Mouse (Mus musculus): Measurements from ENCODE around the gene Gm2431.

DNA sequence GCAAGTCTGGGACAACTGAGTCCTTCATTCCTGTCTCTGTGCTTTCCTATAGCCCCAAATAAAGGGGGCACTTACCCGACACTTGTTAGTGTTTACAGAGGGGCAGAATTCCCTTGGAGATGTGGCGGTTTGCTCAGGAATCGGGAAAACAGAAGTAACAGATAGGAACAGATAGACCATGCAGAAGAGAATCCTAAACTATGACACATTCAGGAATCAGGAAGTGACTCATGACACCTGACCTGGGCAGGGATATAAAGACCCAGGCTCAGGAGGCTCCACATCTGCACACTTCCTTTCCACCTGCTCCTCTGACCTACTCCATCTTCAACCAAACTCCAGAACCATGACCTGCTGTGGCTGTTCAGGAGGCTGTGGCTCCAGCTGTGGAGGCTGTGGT, 45.1 kb upstream of the Gm2431 start, which contains the start of gene Krtap5-4:
- TF ChIP-seq GATA1 (IDR thresholded peaks at IDR 0.05; ENCODE audit: low read length) (no peak), TAL1 (IDR thresholded peaks at IDR 0.05; ENCODE audit: low read length) (no peak)
